Mouse (Mus musculus): ENCODE data around the gene Sptlc3. TPM values are rescaled to one million over a fixed set of nuclear protein-coding genes. Genes with fewer than 3 reads are reported as not detected.

The Sptlc3 gene
- polyA plus RNA-seq (2015; fragmentation: Nextera tagmentation; extraction: Ambion mirVana), result 31.1 and 35.8 TPM in 2 replicates

GRCm38 (mm10) chr2:139493836-139494235 is at the start of gene Sptlc3:
Sptlc3 (plus strand) TSS chr2:139493913.

GRCm38 (mm10) chr2:139677809-139678274 is 184.1 kb downstream of the Sptlc3 start, which contains the start of gene Ism1:
Ism1 (plus strand) TSS chr2:139678178.

Other genes starting within 250 kb of the Sptlc3 start
- gene Ism1, start 184.3 kb downstream of the Sptlc3 start, polyA plus RNA-seq (2015; fragmentation: Nextera tagmentation; extraction: Ambion mirVana), result 1.8 and 2.6 TPM in 2 replicates

Measured in urinary bladder, postnatal 0 days (tissue).